Mouse (Mus musculus): Measurements from ENCODE around the gene Tmem238. TPM values are rescaled to one million over a fixed set of nuclear protein-coding genes. Genes with fewer than 3 reads are reported as not detected.

Gene Tmem238
- polyA plus RNA-seq, 1 experiment from 2014 or later = 70.7 TPM

DNA sequence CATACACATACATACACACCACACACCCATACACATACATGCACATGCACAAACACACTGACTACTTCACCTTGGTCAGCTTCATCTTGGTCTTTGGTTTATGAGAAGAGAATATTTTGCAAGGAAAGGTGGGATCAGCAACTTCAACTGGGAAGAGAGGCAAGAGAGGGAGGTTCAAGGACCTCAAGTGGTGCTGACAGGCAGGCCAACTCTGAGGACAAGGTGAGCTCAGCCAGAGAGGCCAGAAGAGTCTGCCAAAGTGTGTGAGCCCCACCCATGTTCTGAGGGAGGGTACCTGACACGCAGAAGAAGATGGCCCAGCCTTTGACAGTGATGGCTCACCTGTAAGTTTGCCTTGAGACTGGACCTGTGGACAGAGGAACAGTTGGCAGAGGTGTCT, 29.8 kb downstream of the Tmem238 start:
- Histone ChIP-seq H3K4me1 (replicated peaks; ENCODE audit: control insufficient read depth, insufficient read depth) (no peaks in the 10 kb centered on the region), H3K9ac (ENCODE audit: low read length) (no peak overlapping the region), H3K9me3 (ENCODE audit: control insufficient read depth, low read length) (no peaks in the 10 kb centered on the region), H3K4me2 (replicated peaks; ENCODE audit: low read depth) (no peak overlapping the region), H3K4me3 (ENCODE audit: low read depth, low read length) (no peak overlapping the region), H3K27ac (replicated peaks) (no peak overlapping the region), H3K27me3 (ENCODE audit: control insufficient read depth, insufficient read depth, low read length) (no peaks in the 10 kb centered on the region), H3K36me3 (ENCODE audit: control insufficient read depth, insufficient read depth, low read length) (no peaks in the 10 kb centered on the region)
- TF ChIP-seq EP300 (optimal IDR thresholded peaks at IDR 0.05) (no peak), CTCF (IDR thresholded peaks at IDR 0.05; ENCODE audit: low read depth) (no peak)
- 36% methylated on average over 1 of the region's 1 CpGs for WGBS
- ATAC-seq (ENCODE audit: low FRiP score, low TSS enrichment) = 0 out of 2 replicates have a peak, but pooled peaks have one; percentile 26
- DNase-seq (ENCODE audit: low spot score) = no peak

DNA sequence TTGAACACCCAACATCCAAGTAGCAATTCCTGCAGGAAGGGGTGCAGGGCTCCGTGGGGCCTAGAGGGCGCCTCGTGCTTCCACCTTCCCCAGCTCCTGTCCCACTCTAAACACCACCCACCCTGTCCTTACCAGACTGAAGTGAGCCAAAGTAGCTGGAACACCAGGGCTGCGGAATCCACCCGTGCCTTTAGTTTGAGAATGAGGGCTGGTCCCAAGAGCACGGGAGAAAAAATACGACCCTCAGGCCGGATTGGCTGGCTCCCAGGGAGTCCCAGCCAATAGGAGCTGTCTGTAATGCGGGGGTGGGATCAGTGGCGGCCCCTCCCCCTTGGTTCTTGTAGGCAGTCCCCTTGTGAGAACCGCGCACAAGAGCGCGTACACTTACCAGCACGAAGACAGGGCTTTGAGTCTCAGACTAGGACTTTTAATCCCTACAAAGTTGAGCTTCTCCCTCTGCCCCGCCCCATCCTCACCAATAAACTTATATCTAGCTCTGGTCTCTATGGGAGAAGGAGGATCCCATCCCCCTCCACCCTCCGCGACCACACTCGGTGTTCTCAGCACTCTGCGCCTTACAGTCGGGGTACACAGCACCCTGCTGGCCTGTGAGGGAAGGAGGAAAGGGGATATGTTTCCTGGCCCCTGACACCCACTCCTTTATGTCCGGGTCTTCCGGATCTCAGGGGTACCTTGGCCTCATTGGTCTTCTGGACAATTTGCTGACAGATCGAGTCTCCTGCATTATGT, 36.5 kb downstream of the Tmem238 start, which contains the start of gene Cox6b2:
Gene Cox6b2, minus strand, starts transcription at position 274 of the 750 bp plus-strand sequence.
- peak within 1 kb of the TSS; percentile 65; the same call in 1 of the 2 replicates for H3K27ac ChIP-seq (replicated peaks)
- 5% methylated on average over 24 of the region's 24 CpGs for WGBS

DNA sequence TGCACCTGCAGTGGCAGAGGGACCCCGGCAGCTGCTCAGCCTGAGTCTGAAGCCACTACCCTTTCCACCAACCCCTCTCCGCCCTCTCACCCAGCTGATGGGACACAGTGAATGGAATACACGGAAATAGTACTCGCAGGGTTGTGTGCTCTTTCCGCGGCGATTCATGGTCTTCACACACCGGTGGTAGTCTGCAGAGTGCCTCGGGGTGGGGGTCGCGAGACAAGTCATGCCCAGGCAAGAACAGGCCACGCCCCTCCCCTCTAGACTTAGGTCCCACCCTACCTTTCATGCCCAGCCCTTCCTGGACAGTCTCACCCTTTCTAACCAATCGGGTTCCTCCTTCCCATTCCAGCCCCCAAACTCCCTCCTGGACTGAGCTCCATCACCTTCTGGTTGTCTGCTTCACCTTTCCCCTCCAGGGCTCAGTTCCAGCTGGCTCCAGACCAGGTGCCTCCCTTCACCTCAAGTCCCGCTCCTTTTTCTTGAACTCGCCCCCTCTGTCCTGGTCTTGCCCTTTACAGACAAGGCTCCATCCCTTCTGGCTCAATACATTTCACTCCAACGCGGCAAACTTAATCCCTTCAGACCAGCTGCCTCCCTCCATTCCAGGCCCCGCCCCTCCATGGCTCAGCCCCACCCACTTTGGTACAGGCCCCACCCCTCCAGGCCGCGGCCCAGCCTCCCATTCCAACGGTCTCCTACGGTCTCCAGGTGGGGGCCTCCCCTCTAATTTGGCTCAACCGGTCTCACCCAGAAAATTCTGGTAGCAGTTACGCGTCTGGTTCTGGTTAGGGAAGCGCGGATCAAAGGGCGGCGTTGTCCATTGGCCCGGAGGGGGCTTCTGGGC, 37.3 kb downstream of the Tmem238 start:
- peak overlapping the region; percentile 65 for H3K4me2 ChIP-seq (replicated peaks; ENCODE audit: low read depth)
- peak overlapping the region; percentile 54 for H3K9ac ChIP-seq (ENCODE audit: low read length)
- H3K4me3 ChIP-seq (ENCODE audit: low read depth, low read length) = peak overlapping the region; percentile 43
- WGBS = 2% methylated on average over 30 of the region's 30 CpGs
- H3K27me3 ChIP-seq (ENCODE audit: control insufficient read depth, insufficient read depth, low read length) = no peaks in the 10 kb centered on the region
- H3K36me3 ChIP-seq (ENCODE audit: control insufficient read depth, insufficient read depth, low read length) = no peaks in the 10 kb centered on the region
- peaks cover 5% of the 10 kb centered on the region for H3K4me1 ChIP-seq (replicated peaks; ENCODE audit: control insufficient read depth, insufficient read depth)
- no peak for TF ChIP-seq EP300 (optimal IDR thresholded peaks at IDR 0.05)
- no peak for TF ChIP-seq CTCF (IDR thresholded peaks at IDR 0.05; ENCODE audit: low read depth)
- peak; percentile 84 for ATAC-seq (ENCODE audit: low FRiP score, low TSS enrichment)
- H3K9me3 ChIP-seq (ENCODE audit: control insufficient read depth, low read length) = no peaks in the 10 kb centered on the region
- peak; percentile 78 for DNase-seq (ENCODE audit: low spot score)
- H3K27ac ChIP-seq (replicated peaks) = peak overlapping the region; percentile 65; the same call in 1 of the 2 replicates

More for the DNA sequence above, 36.5 kb downstream of the Tmem238 start, which contains the start of gene Cox6b2:
- Histone ChIP-seq H3K9me3 (ENCODE audit: control insufficient read depth, low read length) (no peaks in the 10 kb centered on the region), H3K4me1 (replicated peaks; ENCODE audit: control insufficient read depth, insufficient read depth) (peaks cover 5% of the 10 kb centered on the region), H3K9ac (ENCODE audit: low read length) (peak within 1 kb of the TSS; percentile 54), H3K4me3 (ENCODE audit: low read depth, low read length) (peak within 1 kb of the TSS; percentile 43), H3K4me2 (replicated peaks; ENCODE audit: low read depth) (peak within 1 kb of the TSS; percentile 65), H3K36me3 (ENCODE audit: control insufficient read depth, insufficient read depth, low read length) (no peaks in the 10 kb centered on the region), H3K27me3 (ENCODE audit: control insufficient read depth, insufficient read depth, low read length) (no peaks in the 10 kb centered on the region)
- DNase-seq (ENCODE audit: low spot score) = peak; percentile 85
- TF ChIP-seq CTCF (IDR thresholded peaks at IDR 0.05; ENCODE audit: low read depth) = no peak
- no peak for TF ChIP-seq EP300 (optimal IDR thresholded peaks at IDR 0.05)
- peak; percentile 88 for ATAC-seq (ENCODE audit: low FRiP score, low TSS enrichment)

DNA sequence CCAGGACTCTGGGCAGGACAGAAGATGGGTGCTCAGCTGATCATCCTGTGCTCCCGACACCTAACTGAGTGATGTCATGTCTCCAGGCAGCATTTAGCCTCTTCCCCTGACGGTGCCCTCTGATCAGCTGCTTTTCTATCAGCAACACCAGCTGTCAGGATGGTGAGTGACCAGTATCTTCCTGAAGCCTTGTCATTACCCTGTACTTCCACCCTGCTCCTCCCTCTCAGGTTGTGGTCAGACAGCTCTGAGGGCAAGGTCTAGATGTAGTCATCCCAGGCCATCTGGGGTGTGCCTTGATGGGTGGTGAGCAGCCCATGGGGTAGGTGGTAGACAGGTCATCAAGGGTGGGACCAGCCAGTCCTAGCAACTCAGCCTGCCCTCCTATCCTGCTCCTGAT, 40.3 kb downstream of the Tmem238 start:
- Histone ChIP-seq H3K4me3 (ENCODE audit: low read depth, low read length) (no peak overlapping the region), H3K27ac (replicated peaks) (no peak overlapping the region), H3K9me3 (ENCODE audit: control insufficient read depth, low read length) (no peaks in the 10 kb centered on the region), H3K27me3 (ENCODE audit: control insufficient read depth, insufficient read depth, low read length) (no peaks in the 10 kb centered on the region), H3K36me3 (ENCODE audit: control insufficient read depth, insufficient read depth, low read length) (peaks cover 11% of the 10 kb centered on the region; the same call in 1 of the 2 replicates), H3K9ac (ENCODE audit: low read length) (no peak overlapping the region), H3K4me1 (replicated peaks; ENCODE audit: control insufficient read depth, insufficient read depth) (peaks cover 5% of the 10 kb centered on the region), H3K4me2 (replicated peaks; ENCODE audit: low read depth) (no peak overlapping the region)
- TF ChIP-seq CTCF (IDR thresholded peaks at IDR 0.05; ENCODE audit: low read depth) (no peak), EP300 (optimal IDR thresholded peaks at IDR 0.05) (no peak)
- WGBS = 83% methylated on average over 2 of the region's 2 CpGs
- DNase-seq (ENCODE audit: low spot score) (no peak), ATAC-seq (ENCODE audit: low FRiP score, low TSS enrichment) (no peak)

DNA sequence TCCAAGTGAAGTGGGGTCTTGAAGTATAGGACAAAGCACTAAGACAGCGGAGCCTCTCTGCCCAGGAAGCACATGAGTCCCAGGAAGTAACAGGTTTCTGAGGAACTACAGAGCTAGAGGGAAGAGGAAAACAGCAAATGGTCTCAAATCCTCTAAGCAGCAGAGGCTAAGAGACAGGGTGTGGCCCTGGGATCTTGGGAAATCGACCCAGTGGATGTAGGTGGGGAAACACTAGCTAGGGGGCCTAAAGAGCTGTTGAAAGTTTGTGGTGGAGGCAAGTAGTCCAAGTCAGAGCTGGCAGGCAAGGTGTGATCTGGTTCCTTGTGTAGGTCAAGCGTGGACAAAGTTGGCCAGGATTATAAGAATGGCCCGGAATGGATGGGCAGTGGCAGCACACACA, 41.1 kb downstream of the Tmem238 start:
- H3K4me2 ChIP-seq (replicated peaks; ENCODE audit: low read depth) = no peak overlapping the region
- H3K9ac ChIP-seq (ENCODE audit: low read length) = no peak overlapping the region
- TF ChIP-seq CTCF (IDR thresholded peaks at IDR 0.05; ENCODE audit: low read depth) (no peak), EP300 (optimal IDR thresholded peaks at IDR 0.05) (no peak)
- H3K36me3 ChIP-seq (ENCODE audit: control insufficient read depth, insufficient read depth, low read length) = peaks cover 11% of the 10 kb centered on the region; the same call in 1 of the 2 replicates
- DNase-seq (ENCODE audit: low spot score) (no peak), ATAC-seq (ENCODE audit: low FRiP score, low TSS enrichment) (no peak)
- H3K27me3 ChIP-seq (ENCODE audit: control insufficient read depth, insufficient read depth, low read length) = no peaks in the 10 kb centered on the region
- H3K4me1 ChIP-seq (replicated peaks; ENCODE audit: control insufficient read depth, insufficient read depth) = peaks cover 5% of the 10 kb centered on the region
- no peak overlapping the region for H3K27ac ChIP-seq (replicated peaks)
- H3K9me3 ChIP-seq (ENCODE audit: control insufficient read depth, low read length) = no peaks in the 10 kb centered on the region
- 74% methylated on average over 4 of the region's 4 CpGs for WGBS
- H3K4me3 ChIP-seq (ENCODE audit: low read depth, low read length) = no peak overlapping the region

Data from stomach, postnatal 0 days (tissue).